Mouse (Mus musculus) heart, embryonic 13.5 days (tissue): Measurements from ENCODE around the gene Prdx6b. TPM values are rescaled to one million over a fixed set of nuclear protein-coding genes. Genes with fewer than 3 reads are reported as not detected.

Experiments
- ATAC-seq: fragments of 200-750 bp; cut with Nextera tagmentation; 2 replicates; pipeline ENCODE4 v1.8.0; 2017; ENCODE audit warnings: moderate TSS enrichment; ENCODE audit not compliant: insufficient number of reproducible peaks, low FRiP score, low TSS enrichment; ENCODE audit errors: extremely low read depth
- H3K27ac ChIP-seq: fragments of 300-500 bp; sonication (generic); replicated peaks from 2 replicates; pipeline ENCODE4 v1.5.1; 2015; ENCODE audit warnings: moderate library complexity, mild to moderate bottlenecking, inconsistent platforms
- H3K27me3 ChIP-seq: fragments of 300-500 bp; sonication (generic); replicated peaks from 2 replicates; pipeline ENCODE4 v1.6.1; 2015; ENCODE audit warnings: mild to moderate bottlenecking, inconsistent platforms
- H3K36me3 ChIP-seq: fragments of 300-500 bp; sonication (generic); 2 replicates; pipeline ENCODE4 v1.6.1; 2015; ENCODE audit warnings: mild to moderate bottlenecking, inconsistent platforms
- H3K4me1 ChIP-seq: fragments of 300-500 bp; sonication (generic); 2 replicates; pipeline ENCODE4 v1.6.1; 2015; ENCODE audit warnings: inconsistent platforms
- H3K4me2 ChIP-seq: fragments of 300-500 bp; sonication (generic); 2 replicates; pipeline ENCODE4 v1.6.1; 2015; ENCODE audit warnings: inconsistent platforms, mild to moderate bottlenecking, moderate library complexity
- H3K4me3 ChIP-seq: fragments of 300-500 bp; sonication (generic); 2 replicates; pipeline ENCODE4 v1.5.1; 2015; ENCODE audit warnings: moderate library complexity, mild to moderate bottlenecking, inconsistent platforms
- H3K9ac ChIP-seq: fragments of 300-500 bp; sonication (generic); 2 replicates; pipeline ENCODE4 v1.6.1; 2015; ENCODE audit warnings: inconsistent platforms, mild to moderate bottlenecking, moderate library complexity
- H3K9me3 ChIP-seq: fragments of 300-500 bp; sonication (generic); 2 replicates; pipeline ENCODE4 v1.6.1; 2016; ENCODE audit warnings: inconsistent platforms
- WGBS: fragments of 180-500 bp; shearing (Covaris S2); methylation state at CpG from one replicate; pipeline ENCODE4 v1.1.7; 2015; ENCODE audit warnings: mixed read lengths; 5-methylcytosine and 5-hydroxymethylcytosine counted together
- polyA plus RNA-seq: library from polyadenylated mRNA; unstranded; fragments of >200 nt; fragmentation: Nextera tagmentation; extraction: Ambion mirVana; gene quantifications from 2 replicates; pipeline ENCODE4 v1.2.1, GENCODE M21; 2015

The Prdx6b gene
- not detected in 2 replicates for polyA plus RNA-seq

GRCm38 (mm10) chr2:80292172-80292571, at the start of gene Prdx6b:
Gene Prdx6b, plus strand, starts transcription at chr2:80292472.
- H3K9ac ChIP-seq = no peak within 1 kb of the TSS
- WGBS = 85% methylated on average over 8 of the region's 8 CpGs
- no peaks in the 10 kb centered on the region for H3K9me3 ChIP-seq
- no peaks in the 10 kb centered on the region for H3K36me3 ChIP-seq
- ATAC-seq = no peak
- no peaks in the 10 kb centered on the region for H3K4me1 ChIP-seq
- no peak within 1 kb of the TSS for H3K4me2 ChIP-seq
- no peak within 1 kb of the TSS for H3K4me3 ChIP-seq
- H3K27ac ChIP-seq = no peak within 1 kb of the TSS
- H3K27me3 ChIP-seq = no peaks in the 10 kb centered on the region

GRCm38 (mm10) chr2:80247466-80247865, 44.8 kb upstream of the Prdx6b start:
- H3K36me3 ChIP-seq = no peaks in the 10 kb centered on the region
- no peak overlapping the region for H3K4me2 ChIP-seq
- H3K27me3 ChIP-seq = no peaks in the 10 kb centered on the region
- H3K9me3 ChIP-seq = no peaks in the 10 kb centered on the region
- WGBS = 56% methylated on average over 3 of the region's 3 CpGs
- peaks cover 4% of the 10 kb centered on the region; the same call in 1 of the 2 replicates for H3K4me1 ChIP-seq
- no peak for ATAC-seq
- no peak overlapping the region for H3K4me3 ChIP-seq
- H3K9ac ChIP-seq = no peak overlapping the region
- no peak overlapping the region for H3K27ac ChIP-seq

GRCm38 (mm10) chr2:80247868-80248267, 44.4 kb upstream of the Prdx6b start:
- no peak for ATAC-seq
- H3K36me3 ChIP-seq = no peaks in the 10 kb centered on the region
- H3K9ac ChIP-seq = no peak overlapping the region

GRCm38 (mm10) chr2:80259888-80260672, 32.2 kb upstream of the Prdx6b start:
- 83% methylated on average over 3 of the region's 3 CpGs for WGBS
- no peak overlapping the region for H3K27ac ChIP-seq
- ATAC-seq = no peak
- no peaks in the 10 kb centered on the region for H3K4me1 ChIP-seq
- H3K9ac ChIP-seq = no peak overlapping the region
- H3K4me2 ChIP-seq = no peak overlapping the region
- no peaks in the 10 kb centered on the region for H3K9me3 ChIP-seq
- no peaks in the 10 kb centered on the region for H3K27me3 ChIP-seq
- no peaks in the 10 kb centered on the region for H3K36me3 ChIP-seq
- no peak overlapping the region for H3K4me3 ChIP-seq

More at GRCm38 (mm10) chr2:80247868-80248267, 44.4 kb upstream of the Prdx6b start:
- H3K27me3 ChIP-seq = no peaks in the 10 kb centered on the region
- H3K4me1 ChIP-seq = peaks cover 4% of the 10 kb centered on the region; the same call in 1 of the 2 replicates
- no peaks in the 10 kb centered on the region for H3K9me3 ChIP-seq
- H3K4me3 ChIP-seq = no peak overlapping the region
- no peak overlapping the region for H3K27ac ChIP-seq
- H3K4me2 ChIP-seq = no peak overlapping the region

GRCm38 (mm10) chr2:80266894-80267293, 25.4 kb upstream of the Prdx6b start:
- H3K9ac ChIP-seq = 0 out of 2 replicates have a peak overlapping the region, but pooled peaks have one; percentile 52
- H3K4me1 ChIP-seq = peaks cover 16% of the 10 kb centered on the region
- ATAC-seq = no peak
- WGBS = 18% methylated on average over 11 of the region's 11 CpGs
- H3K9me3 ChIP-seq = no peaks in the 10 kb centered on the region
- no peak overlapping the region for H3K27ac ChIP-seq
- H3K4me2 ChIP-seq = peak overlapping the region; percentile 57
- H3K36me3 ChIP-seq = no peaks in the 10 kb centered on the region
- peak overlapping the region; percentile 18; the same call in 1 of the 2 replicates for H3K4me3 ChIP-seq
- H3K27me3 ChIP-seq = peaks cover 5% of the 10 kb centered on the region

DNA sequence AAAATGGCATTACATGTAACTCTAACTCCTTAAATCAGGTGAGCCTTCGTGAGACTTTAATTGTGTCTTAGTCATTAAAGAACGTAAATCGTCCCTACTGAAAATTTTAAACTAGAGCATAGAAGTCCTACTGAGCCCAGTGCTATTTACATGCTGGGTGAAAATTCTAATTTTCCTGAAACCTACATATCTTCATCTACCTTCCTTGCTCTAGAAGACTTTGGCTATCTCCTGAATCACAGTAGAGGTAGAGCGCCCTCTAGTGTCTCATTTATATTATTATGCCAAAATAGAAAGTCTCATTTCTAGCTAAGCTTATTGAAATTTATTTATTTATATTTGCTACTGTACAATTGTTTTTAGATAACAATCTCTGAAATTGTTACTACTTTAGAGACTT, 24.2 kb upstream of the Prdx6b start:
- Histone ChIP-seq H3K36me3 (no peaks in the 10 kb centered on the region), H3K4me2 (no peak overlapping the region), H3K27ac (no peak overlapping the region), H3K9ac (no peak overlapping the region), H3K4me1 (peaks cover 18% of the 10 kb centered on the region), H3K4me3 (no peak overlapping the region), H3K27me3 (peaks cover 5% of the 10 kb centered on the region), H3K9me3 (no peaks in the 10 kb centered on the region)
- WGBS = 49% methylated on average over 4 of the region's 4 CpGs
- no peak for ATAC-seq

DNA sequence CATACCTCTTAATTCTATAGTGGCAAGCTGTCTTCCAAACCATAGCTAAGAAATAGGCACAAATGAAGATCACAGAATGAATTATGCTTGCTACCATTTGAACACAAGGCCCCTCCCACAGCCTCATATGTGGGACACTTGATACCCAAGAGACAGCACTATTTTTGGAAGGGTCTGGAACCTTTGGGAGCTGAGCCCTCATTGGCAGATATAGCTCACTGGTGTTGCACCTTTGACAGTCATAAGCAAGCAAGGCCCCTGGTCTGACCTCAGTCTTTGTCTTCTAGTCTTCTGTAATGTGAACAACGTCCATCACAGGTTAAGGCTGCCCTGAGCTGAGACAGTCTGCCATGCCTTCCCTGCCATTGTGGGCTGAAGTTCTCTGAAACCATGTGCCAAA, 20.8 kb upstream of the Prdx6b start:
- 57% methylated on average over 1 of the region's 1 CpGs for WGBS
- ATAC-seq = no peak
- Histone ChIP-seq H3K36me3 (no peaks in the 10 kb centered on the region), H3K4me3 (no peak overlapping the region), H3K4me1 (peaks cover 15% of the 10 kb centered on the region), H3K9me3 (no peaks in the 10 kb centered on the region), H3K4me2 (no peak overlapping the region), H3K9ac (no peak overlapping the region), H3K27ac (0 out of 2 replicates have a peak overlapping the region, but pooled peaks have one; percentile 10), H3K27me3 (no peaks in the 10 kb centered on the region)

GRCm38 (mm10) chr2:80273038-80273437, 19.2 kb upstream of the Prdx6b start:
- WGBS = 91% methylated on average over 3 of the region's 3 CpGs

DNA sequence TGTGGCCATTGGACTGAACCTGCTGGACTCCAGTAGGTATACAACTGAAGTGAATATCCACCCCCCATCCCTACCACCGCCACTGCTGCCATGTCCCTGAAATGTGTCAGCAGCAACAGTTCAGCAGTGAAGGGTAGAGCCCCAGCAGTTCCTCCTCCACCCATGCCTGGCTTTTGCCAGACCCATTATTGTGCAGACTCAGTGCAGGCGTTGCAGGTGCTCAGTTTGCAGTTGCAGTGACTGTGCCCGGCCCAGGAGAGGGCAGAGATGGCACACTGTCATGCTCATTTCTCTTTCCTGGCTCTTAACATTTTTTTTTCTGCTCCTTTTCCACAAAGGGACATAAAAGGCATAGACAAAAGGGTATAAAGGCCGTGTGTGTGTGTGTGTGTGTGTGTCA, 18.5 kb upstream of the Prdx6b start:
- no peaks in the 10 kb centered on the region for H3K36me3 ChIP-seq
- WGBS = 71% methylated on average over 4 of the region's 4 CpGs
- H3K27me3 ChIP-seq = no peaks in the 10 kb centered on the region
- H3K4me3 ChIP-seq = no peak overlapping the region
- no peaks in the 10 kb centered on the region for H3K9me3 ChIP-seq
- no peak overlapping the region for H3K4me2 ChIP-seq
- H3K27ac ChIP-seq = no peak overlapping the region
- H3K4me1 ChIP-seq = peaks cover 7% of the 10 kb centered on the region
- ATAC-seq = no peak
- no peak overlapping the region for H3K9ac ChIP-seq

More at GRCm38 (mm10) chr2:80273038-80273437, 19.2 kb upstream of the Prdx6b start:
- H3K9ac ChIP-seq = no peak overlapping the region
- H3K27me3 ChIP-seq = no peaks in the 10 kb centered on the region
- H3K4me1 ChIP-seq = peaks cover 7% of the 10 kb centered on the region
- no peak overlapping the region for H3K4me3 ChIP-seq
- no peak overlapping the region for H3K27ac ChIP-seq
- H3K36me3 ChIP-seq = no peaks in the 10 kb centered on the region
- no peak overlapping the region for H3K4me2 ChIP-seq
- no peaks in the 10 kb centered on the region for H3K9me3 ChIP-seq
- ATAC-seq = no peak

DNA sequence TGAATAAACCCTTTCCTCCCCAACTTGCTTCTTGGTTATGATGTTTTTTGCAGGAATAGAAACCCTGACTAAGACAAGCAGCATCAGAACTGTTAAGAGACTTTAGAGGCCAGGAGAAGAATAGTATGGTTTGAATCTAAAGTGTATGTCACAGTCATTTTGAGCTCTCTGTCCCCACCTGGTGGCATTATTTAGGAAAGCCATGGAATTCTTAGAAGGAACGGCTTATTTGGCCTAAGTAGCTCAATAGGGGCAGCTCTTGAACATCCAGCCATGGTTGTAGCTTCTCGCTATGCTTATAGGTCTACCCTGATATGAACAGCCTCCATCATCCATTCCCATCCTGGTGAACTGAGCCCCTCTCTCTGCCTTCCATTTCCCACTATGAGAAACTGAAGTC, 17.1 kb upstream of the Prdx6b start:
- Histone ChIP-seq H3K4me2 (no peak overlapping the region), H3K9me3 (no peaks in the 10 kb centered on the region), H3K4me1 (peaks cover 7% of the 10 kb centered on the region), H3K36me3 (no peaks in the 10 kb centered on the region), H3K4me3 (no peak overlapping the region), H3K27ac (no peak overlapping the region), H3K9ac (no peak overlapping the region), H3K27me3 (no peaks in the 10 kb centered on the region)
- ATAC-seq = no peak
- 66% methylated on average over 2 of the region's 2 CpGs for WGBS

- no peak overlapping the region for H3K27ac ChIP-seq
- H3K9ac ChIP-seq = no peak overlapping the region
- H3K36me3 ChIP-seq = no peaks in the 10 kb centered on the region
- H3K4me1 ChIP-seq = peaks cover 7% of the 10 kb centered on the region; the same call in 1 of the 2 replicates
- ATAC-seq = no peak
- H3K27me3 ChIP-seq = no peaks in the 10 kb centered on the region
- H3K4me3 ChIP-seq = no peak overlapping the region
- no peaks in the 10 kb centered on the region for H3K9me3 ChIP-seq
- no peak overlapping the region for H3K4me2 ChIP-seq
- WGBS = 80% methylated on average over 2 of the region's 2 CpGs
Measured at GRCm38 (mm10) chr2:80282214-80282613, 10.1 kb upstream of the Prdx6b start.

DNA sequence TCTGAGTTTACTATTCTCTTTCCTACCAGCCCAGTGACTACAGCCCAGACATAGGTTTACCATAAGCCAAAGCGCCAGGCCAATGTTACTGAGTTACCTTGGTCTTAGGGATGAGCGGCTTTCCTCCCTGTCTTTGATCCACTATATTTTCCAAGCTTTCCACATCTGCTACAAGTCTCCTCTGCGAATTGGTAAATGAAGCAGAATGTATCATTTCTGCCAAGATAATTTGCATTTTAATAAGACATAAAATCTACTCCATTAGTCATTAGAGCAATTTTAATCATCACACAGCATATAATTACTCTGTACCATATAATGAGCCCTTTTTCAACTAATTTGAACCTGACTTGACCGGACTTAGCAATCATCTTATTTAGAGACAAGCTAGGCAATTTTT, 5.9 kb upstream of the Prdx6b start:
- no peak for ATAC-seq
- Histone ChIP-seq H3K9me3 (no peaks in the 10 kb centered on the region), H3K36me3 (no peaks in the 10 kb centered on the region), H3K27ac (no peak overlapping the region), H3K27me3 (no peaks in the 10 kb centered on the region), H3K9ac (no peak overlapping the region), H3K4me3 (no peak overlapping the region), H3K4me1 (no peaks in the 10 kb centered on the region), H3K4me2 (no peak overlapping the region)
- WGBS = 83% methylated on average over 4 of the region's 4 CpGs
